Mouse (Mus musculus) stomach, embryonic 16.5 days (tissue): ENCODE results near the gene Gm49342. TPM values are rescaled to one million over a fixed set of nuclear protein-coding genes. Genes with fewer than 3 reads are reported as not detected.
"Not testable (repeated sequence)": the region's sequence is repeated elsewhere in the genome, so short reads cannot be mapped to it uniquely, and the experiment has no call there.

Source experiments
- ATAC-seq: fragments of 200-750 bp; cut with Nextera tagmentation; 2 replicates; pipeline ENCODE4 v1.8.0; 2017; ENCODE audit warnings: moderate number of reproducible peaks, moderate TSS enrichment; ENCODE audit not compliant: insufficient read depth, low FRiP score
- H3K27ac ChIP-seq: fragments of 300-500 bp; sonication (generic); 2 replicates; pipeline ENCODE4 v1.5.1; 2014; ENCODE audit warnings: low read length
- H3K27me3 ChIP-seq: fragments of 300-500 bp; sonication (generic); 2 replicates; pipeline ENCODE4 v1.6.1; 2014; ENCODE audit warnings: low read length, control low read depth, mixed read lengths; ENCODE audit not compliant: control insufficient read depth, insufficient read depth
- H3K36me3 ChIP-seq: fragments of 300-500 bp; sonication (generic); 2 replicates; pipeline ENCODE4 v1.6.1; 2014; ENCODE audit warnings: low read length; ENCODE audit not compliant: control insufficient read depth, insufficient read depth
- H3K4me1 ChIP-seq: fragments of 300-500 bp; sonication (generic); 2 replicates; pipeline ENCODE4 v1.6.1; 2014; ENCODE audit warnings: low read length, control low read depth, mixed read lengths; ENCODE audit not compliant: control insufficient read depth, insufficient read depth
- H3K4me2 ChIP-seq: fragments of 300-500 bp; sonication (generic); 2 replicates; pipeline ENCODE4 v1.6.1; 2014; ENCODE audit warnings: low read depth, low read length, mixed read lengths
- H3K4me3 ChIP-seq: fragments of 300-500 bp; sonication (generic); replicated peaks from 2 replicates; pipeline ENCODE4 v1.5.1; 2014; ENCODE audit warnings: mild to moderate bottlenecking, low read length
- H3K9ac ChIP-seq: fragments of 300-500 bp; sonication (generic); 2 replicates; pipeline ENCODE4 v1.6.1; 2014; ENCODE audit warnings: low read length
- H3K9me3 ChIP-seq: fragments of 300-500 bp; sonication (generic); replicated peaks from 2 replicates; pipeline ENCODE4 v1.6.1; 2016; ENCODE audit warnings: low read length, control low read depth; ENCODE audit not compliant: control insufficient read depth
- WGBS: fragments of 180-500 bp; shearing (Covaris S2); extraction: QIAGEN DNeasy Blood & Tissue Kit; methylation state at CpG from one replicate; pipeline ENCODE4 v1.1.7; 2014; 5-methylcytosine and 5-hydroxymethylcytosine counted together
- polyA plus RNA-seq: library from polyadenylated mRNA; unstranded; fragments of >200 nt; fragmentation: Nextera tagmentation; extraction: Ambion mirVana; gene quantifications from 2 replicates; pipeline ENCODE4 v1.2.1, GENCODE M21; 2015

Gene Gm49342
- not detected in 2 replicates for polyA plus RNA-seq

DNA sequence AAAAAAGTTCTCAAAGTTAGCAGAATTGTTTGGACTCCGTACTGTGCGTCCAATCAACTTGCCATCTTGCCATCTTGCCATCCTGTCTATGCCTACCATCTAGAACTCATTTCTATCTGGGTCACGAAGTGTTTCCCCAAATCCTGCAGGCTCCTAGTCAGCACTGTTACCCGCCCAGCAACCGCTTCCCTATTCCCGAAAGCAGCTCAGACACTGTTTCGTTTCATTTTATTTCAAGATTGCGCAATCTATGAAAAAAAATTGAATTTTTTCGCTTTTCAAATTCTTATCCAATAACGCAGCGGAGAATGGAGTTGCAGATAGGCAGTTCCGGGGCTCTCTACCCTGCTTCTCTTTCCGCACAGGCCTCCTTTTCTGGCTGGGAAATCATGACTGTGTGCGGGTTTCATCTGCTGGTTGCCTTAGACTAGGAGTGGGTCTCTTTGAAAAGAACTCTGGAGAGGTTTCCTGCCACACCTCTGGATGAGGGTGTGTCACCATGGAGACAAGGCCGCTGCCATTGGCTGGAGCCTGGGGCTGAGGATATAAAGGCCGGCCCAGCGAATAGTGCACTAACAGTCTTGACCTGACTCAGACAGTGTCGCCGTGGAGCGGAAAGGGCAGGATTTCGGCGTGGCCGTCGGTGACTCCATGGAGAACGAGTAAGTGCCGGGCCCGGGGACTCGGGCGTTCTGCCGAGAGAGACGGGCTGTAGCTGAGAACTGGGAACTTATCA, at the start of gene Gm49342:
Gm49342 (plus strand) TSS at position 586 of the 736 bp plus-strand sequence.
- Histone ChIP-seq H3K9me3 (no peaks in the 10 kb centered on the region), H3K4me2 (peak within 1 kb of the TSS; percentile 69), H3K27ac (peak within 1 kb of the TSS; percentile 88), H3K4me3 (peak within 1 kb of the TSS; percentile 60), H3K36me3 (no peaks in the 10 kb centered on the region), H3K4me1 (no peaks in the 10 kb centered on the region), H3K9ac (peak within 1 kb of the TSS; percentile 72), H3K27me3 (no peaks in the 10 kb centered on the region)
- 9% methylated on average over 31 of the region's 31 CpGs for WGBS
- peak; percentile 98 for ATAC-seq

GRCm38 (mm10) chr14:50895407-50895806, 48.9 kb upstream of the Gm49342 start:
- Histone ChIP-seq H3K9me3 (no peaks in the 10 kb centered on the region), H3K4me2 (no peak overlapping the region), H3K9ac (no peak overlapping the region), H3K4me3 (no peak overlapping the region), H3K27ac (no peak overlapping the region), H3K36me3 (no peaks in the 10 kb centered on the region), H3K27me3 (0 out of 2 replicates have a peak, but pooled peaks cover 5% of the 10 kb centered on the region), H3K4me1 (peaks cover 7% of the 10 kb centered on the region; the same call in 1 of the 2 replicates)
- ATAC-seq: no peak

- Histone ChIP-seq H3K9me3 (no peaks in the 10 kb centered on the region), H3K9ac (peak overlapping the region; percentile 67), H3K4me3 (peak overlapping the region; percentile 49), H3K4me2 (peak overlapping the region; percentile 80), H3K36me3 (no peaks in the 10 kb centered on the region), H3K4me1 (peaks cover 7% of the 10 kb centered on the region; the same call in 1 of the 2 replicates), H3K27ac (no peak overlapping the region), H3K27me3 (0 out of 2 replicates have a peak, but pooled peaks cover 5% of the 10 kb centered on the region)
- ATAC-seq: peak; percentile 31
- 10% methylated on average over 19 of the region's 19 CpGs for WGBS
These were observed 48.2 kb upstream of the Gm49342 start for GRCm38 (mm10) chr14:50895985-50896746.

- WGBS: 20% methylated on average over 23 of the region's 23 CpGs
- H3K27me3 ChIP-seq: 0 out of 2 replicates have a peak, but pooled peaks cover 5% of the 10 kb centered on the region
- no peaks in the 10 kb centered on the region for H3K9me3 ChIP-seq
- H3K4me1 ChIP-seq: peaks cover 7% of the 10 kb centered on the region; the same call in 1 of the 2 replicates
- 0 out of 2 replicates have a peak, but pooled peaks have one; percentile 20 for ATAC-seq
- H3K27ac ChIP-seq: no peak overlapping the region
- H3K4me3 ChIP-seq: peak overlapping the region; percentile 49
- H3K36me3 ChIP-seq: no peaks in the 10 kb centered on the region
- peak overlapping the region; percentile 67 for H3K9ac ChIP-seq
- peak overlapping the region; percentile 80 for H3K4me2 ChIP-seq
These were observed 47.5 kb upstream of the Gm49342 start for GRCm38 (mm10) chr14:50896747-50897373.

- Histone ChIP-seq H3K4me2 (peak within 1 kb of the TSS; percentile 80), H3K27ac (no peak within 1 kb of the TSS), H3K9me3 (no peaks in the 10 kb centered on the region), H3K36me3 (no peaks in the 10 kb centered on the region), H3K9ac (peak within 1 kb of the TSS; percentile 67), H3K4me3 (peak within 1 kb of the TSS; percentile 49), H3K27me3 (0 out of 2 replicates have a peak, but pooled peaks cover 5% of the 10 kb centered on the region), H3K4me1 (peaks cover 7% of the 10 kb centered on the region; the same call in 1 of the 2 replicates)
- ATAC-seq: no peak
- WGBS: 47% methylated on average over 7 of the region's 7 CpGs
These were observed 46.9 kb upstream of the Gm49342 start, which contains the start of gene Klhl33 for GRCm38 (mm10) chr14:50897374-50897765. Klhl33 (minus strand) TSS chr14:50897507.

DNA sequence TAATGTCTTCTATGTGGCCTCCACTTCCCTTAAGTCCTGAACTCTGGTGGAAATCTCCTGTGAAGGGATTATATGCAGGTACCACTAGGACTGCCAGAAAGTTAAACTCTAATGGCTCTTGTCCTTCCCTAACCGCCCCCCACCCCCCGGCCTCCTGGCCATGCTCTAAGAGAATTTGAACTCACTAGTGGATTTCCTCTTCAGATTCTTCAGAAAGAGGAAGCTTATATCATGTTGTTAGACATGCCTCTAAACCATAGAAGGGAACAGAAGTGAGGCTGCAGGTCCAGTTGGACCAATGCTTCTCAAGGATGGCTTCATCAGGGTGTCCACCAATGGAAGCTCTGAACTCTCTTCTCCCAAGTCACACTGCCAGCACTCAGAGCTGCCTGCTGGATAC, 46.3 kb upstream of the Gm49342 start:
- not testable (repeated sequence) for ATAC-seq, H3K4me3 ChIP-seq

DNA sequence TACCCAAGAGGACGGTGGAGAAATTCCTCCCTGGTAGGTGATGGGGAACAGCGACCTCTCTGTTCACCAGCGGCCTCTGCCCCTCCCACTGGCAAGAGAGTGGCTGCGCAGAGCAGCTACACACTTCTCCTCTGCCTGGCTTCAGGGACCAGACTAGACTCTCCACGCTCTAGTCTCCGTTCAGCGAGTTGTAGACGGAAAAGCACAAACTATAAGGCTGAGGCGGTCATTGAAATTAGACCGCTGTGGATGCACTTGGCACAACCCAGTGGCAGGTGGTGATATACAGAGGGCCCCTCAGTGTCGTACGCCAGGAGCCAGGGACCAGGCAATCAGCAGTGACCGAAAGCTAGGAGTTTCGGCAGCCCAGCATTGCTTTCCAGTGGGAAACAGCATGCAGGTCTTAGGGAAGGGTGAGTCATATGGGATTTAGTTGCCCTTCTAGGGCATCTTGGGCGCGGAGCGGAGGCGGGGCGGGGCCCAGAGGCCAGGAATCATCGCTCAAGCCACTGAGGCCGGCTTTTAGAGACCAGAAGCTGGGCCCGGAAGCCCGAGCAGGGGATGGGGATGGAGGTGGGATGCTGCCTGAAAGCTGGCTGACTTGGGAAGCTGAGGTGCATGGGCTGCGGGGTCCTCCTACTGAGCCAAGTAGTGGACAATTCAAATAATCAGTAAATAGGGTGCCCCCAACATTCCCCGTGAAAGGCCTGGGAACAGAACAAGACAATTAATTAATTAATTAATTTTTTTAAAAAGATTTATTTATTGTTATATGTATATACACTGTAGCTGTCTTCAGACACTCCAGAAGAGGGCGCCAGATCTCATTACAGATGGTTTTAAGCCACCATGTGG, 40.1 kb upstream of the Gm49342 start:
- peak; percentile 83; the same call in 1 of the 2 replicates for ATAC-seq
- Histone ChIP-seq H3K27me3 (no peaks in the 10 kb centered on the region), H3K4me1 (no peaks in the 10 kb centered on the region), H3K27ac (no peak overlapping the region), H3K4me2 (peak overlapping the region; percentile 68), H3K9ac (peak overlapping the region; percentile 61), H3K9me3 (no peaks in the 10 kb centered on the region), H3K36me3 (no peaks in the 10 kb centered on the region), H3K4me3 (peak overlapping the region; percentile 44)
- 6% methylated on average over 26 of the region's 26 CpGs for WGBS

More for the DNA sequence above, 46.3 kb upstream of the Gm49342 start:
- H3K9ac ChIP-seq, H3K9me3 ChIP-seq, H3K36me3 ChIP-seq, H3K27ac ChIP-seq, H3K4me2 ChIP-seq, H3K27me3 ChIP-seq, H3K4me1 ChIP-seq: not testable (repeated sequence)
- 87% methylated on average over 2 of the region's 2 CpGs for WGBS

DNA sequence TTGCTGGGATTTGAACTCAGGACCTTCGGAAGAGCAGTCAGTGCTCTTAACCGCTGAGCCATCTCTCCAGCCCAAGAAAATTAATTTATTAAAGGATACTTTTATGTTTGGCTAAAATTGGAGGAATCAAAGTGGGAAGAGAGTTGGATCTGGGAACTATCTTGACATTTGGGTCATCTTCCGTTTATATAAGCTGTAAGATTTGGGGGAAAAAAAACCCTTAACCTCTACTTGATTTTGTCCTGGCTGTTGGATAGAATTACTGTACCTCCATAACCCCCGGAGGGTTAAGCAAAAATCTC, 39.5 kb upstream of the Gm49342 start:
- Histone ChIP-seq H3K4me3 (no peak overlapping the region), H3K4me2 (no peak overlapping the region), H3K36me3 (no peaks in the 10 kb centered on the region), H3K9ac (no peak overlapping the region), H3K9me3 (no peaks in the 10 kb centered on the region), H3K27me3 (no peaks in the 10 kb centered on the region), H3K4me1 (no peaks in the 10 kb centered on the region), H3K27ac (no peak overlapping the region)
- WGBS: 89% methylated on average over 4 of the region's 4 CpGs
- ATAC-seq: no peak
